Mouse (Mus musculus) activated CD4-positive, CD25-positive, alpha-beta regulatory T cell, adult 4 months (primary cell): Measurements from ENCODE around the gene Vamp1. TPM values are rescaled to one million over a fixed set of nuclear protein-coding genes. Genes with fewer than 3 reads are reported as not detected.

Source experiments
- ATAC-seq: one replicate; pipeline ENCODE4 v1.8.0; 2017
- polyA plus RNA-seq, 2 experiments: library from polyadenylated mRNA; unstranded; fragments of 100-300 nt; shearing (Covaris generic); gene quantifications; one replicate each; pipeline ENCODE4 v1.2.1; 2017

Gene Vamp1
- polyA plus RNA-seq, 2 experiments from 2014 or later, result 14.0 to 14.4 TPM

- no peak for ATAC-seq
These were observed 1.6 kb upstream of the Vamp1 start for GRCm38 (mm10) chr6:125213715-125214114.

- ATAC-seq, result no peak
These were observed 1.5 kb downstream of the Vamp1 start for GRCm38 (mm10) chr6:125216898-125217297.

- ATAC-seq, result no peak
These were observed 2.5 kb downstream of the Vamp1 start for GRCm38 (mm10) chr6:125217899-125218298.

GRCm38 (mm10) chr6:125218963-125219362, 3.6 kb downstream of the Vamp1 start:
- ATAC-seq, result no peak

- no peak for ATAC-seq
These were observed 5.9 kb downstream of the Vamp1 start for GRCm38 (mm10) chr6:125221115-125221745.

- ATAC-seq, result peak; percentile 93
These were observed 6.8 kb downstream of the Vamp1 start for GRCm38 (mm10) chr6:125222146-125222545.

- ATAC-seq, result no peak
These were observed 7.2 kb downstream of the Vamp1 start for GRCm38 (mm10) chr6:125222577-125222976.

GRCm38 (mm10) chr6:125225518-125226115, 10.3 kb downstream of the Vamp1 start:
- ATAC-seq, result no peak

- ATAC-seq, result no peak
These were observed 15.2 kb downstream of the Vamp1 start for GRCm38 (mm10) chr6:125230571-125230970.

GRCm38 (mm10) chr6:125231117-125232044, 16.0 kb downstream of the Vamp1 start, which contains the start of gene Tapbpl:
Gene Tapbpl, minus strand, starts transcription at chr6:125231860.
- peak; percentile 79 for ATAC-seq

GRCm38 (mm10) chr6:125232045-125232437, 16.7 kb downstream of the Vamp1 start:
- ATAC-seq, result no peak

- ATAC-seq, result no peak
These were observed 17.2 kb downstream of the Vamp1 start for GRCm38 (mm10) chr6:125232516-125232915.

GRCm38 (mm10) chr6:125233816-125234519, 18.6 kb downstream of the Vamp1 start:
- ATAC-seq, result no peak

GRCm38 (mm10) chr6:125234520-125234828, 19.1 kb downstream of the Vamp1 start:
- no peak for ATAC-seq

- ATAC-seq, result no peak
These were observed 21.0 kb downstream of the Vamp1 start for GRCm38 (mm10) chr6:125236341-125236740.

- ATAC-seq, result peak; percentile 44
These were observed 21.4 kb downstream of the Vamp1 start, which contains the start of gene Cd27 for GRCm38 (mm10) chr6:125236782-125237181. Gene Cd27, minus strand, starts transcription at chr6:125237010.

- peak; percentile 15 for ATAC-seq
These were observed 22.1 kb downstream of the Vamp1 start for GRCm38 (mm10) chr6:125237421-125237820.

- peak; percentile 22 for ATAC-seq
These were observed 23.0 kb downstream of the Vamp1 start for GRCm38 (mm10) chr6:125238396-125238795.

GRCm38 (mm10) chr6:125239547-125239946, 24.2 kb downstream of the Vamp1 start:
- ATAC-seq, result no peak

- no peak for ATAC-seq
These were observed 25.3 kb downstream of the Vamp1 start for GRCm38 (mm10) chr6:125240617-125241016.

- ATAC-seq, result peak; percentile 79
These were observed 26.2 kb downstream of the Vamp1 start for GRCm38 (mm10) chr6:125241566-125241965.

GRCm38 (mm10) chr6:125244551-125244950, 29.2 kb downstream of the Vamp1 start:
- ATAC-seq, result no peak

GRCm38 (mm10) chr6:125252285-125252684, 36.9 kb downstream of the Vamp1 start:
- no peak for ATAC-seq
